Mouse (Mus musculus) C2C12 (cell line): ENCODE data around the gene Cdc42ep4.

ENCODE experiments used
- CTCF ChIP-seq: IDR thresholded peaks from one replicate; pipeline ENCODE4 v1.5.1; 2011; ENCODE audit not compliant: control insufficient read depth, insufficient read depth, insufficient read length
- MAX ChIP-seq: IDR thresholded peaks from one replicate; pipeline ENCODE4 v1.6.1; 2011; ENCODE audit warnings: mild to moderate bottlenecking, control low read depth
- MYOD1 ChIP-seq: IDR thresholded peaks from one replicate; pipeline ENCODE4 v1.6.1; 2011; ENCODE audit warnings: low read depth; ENCODE audit not compliant: control insufficient read depth, insufficient read length
- MYOG ChIP-seq: IDR thresholded peaks from one replicate; pipeline ENCODE4 v1.6.1; 2011; ENCODE audit not compliant: control insufficient read depth, insufficient read length; ENCODE audit errors: extremely low read depth
- USF1 ChIP-seq: IDR thresholded peaks from one replicate; pipeline ENCODE4 v1.6.1; 2011; ENCODE audit warnings: low read depth, mild to moderate bottlenecking, control low read depth, moderate library complexity

GRCm38 (mm10) chr11:113768356-113768755, 16.7 kb upstream of the Cdc42ep4 start:
- TF ChIP-seq MYOG (no peak), MAX (no peak), CTCF (no peak), MYOD1 (no peak), USF1 (no peak)
